Mouse (Mus musculus) heart, embryonic 16.5 days (tissue): ENCODE results near the gene 2200002D01Rik. TPM values are rescaled to one million over a fixed set of nuclear protein-coding genes. Genes with fewer than 3 reads are reported as not detected.
A peak's percentile ranks its signal among the peaks of the same experiment; 100 is the strongest.

Experiments used
- ATAC-seq: fragments of 200-750 bp; cut with Nextera tagmentation; replicated peaks from 2 replicates; pipeline ENCODE4 v1.8.0; 2017; ENCODE audit warnings: moderate number of reproducible peaks; ENCODE audit not compliant: insufficient read depth, low FRiP score; ENCODE audit errors: extremely low read depth
- H3K27ac ChIP-seq: fragments of 300-500 bp; sonication (generic); 2 replicates; pipeline ENCODE4 v1.5.1; 2014; ENCODE audit warnings: mild to moderate bottlenecking, low read length, control low read depth, moderate library complexity
- H3K27me3 ChIP-seq: fragments of 300-500 bp; sonication (generic); 2 replicates; pipeline ENCODE4 v1.6.1; 2014; ENCODE audit warnings: low read length, mixed read lengths; ENCODE audit not compliant: control insufficient read depth, insufficient read depth
- H3K36me3 ChIP-seq: fragments of 300-500 bp; sonication (generic); 2 replicates; pipeline ENCODE4 v1.6.1; 2014; ENCODE audit not compliant: control insufficient read depth, insufficient read depth
- H3K4me1 ChIP-seq: fragments of 300-500 bp; sonication (generic); 2 replicates; pipeline ENCODE4 v1.6.1; 2014; ENCODE audit warnings: low read length, mixed read lengths; ENCODE audit not compliant: control insufficient read depth, insufficient read depth
- H3K4me2 ChIP-seq: fragments of 300-500 bp; sonication (generic); 2 replicates; pipeline ENCODE4 v1.6.1; 2014; ENCODE audit warnings: low read depth, mild to moderate bottlenecking, control low read depth, low read length
- H3K4me3 ChIP-seq: fragments of 300-500 bp; sonication (generic); 2 replicates; pipeline ENCODE4 v1.5.1; 2014; ENCODE audit warnings: mild to moderate bottlenecking, control low read depth, low read length
- H3K9ac ChIP-seq: fragments of 300-500 bp; sonication (generic); 2 replicates; pipeline ENCODE4 v1.6.1; 2014; ENCODE audit warnings: low read length, control low read depth
- H3K9me3 ChIP-seq: fragments of 300-500 bp; sonication (generic); replicated peaks from 2 replicates; pipeline ENCODE4 v1.6.1; 2016; ENCODE audit warnings: low read length; ENCODE audit not compliant: control insufficient read depth
- WGBS: fragments of 180-500 bp; shearing (Covaris S2); extraction: QIAGEN DNeasy Blood & Tissue Kit; methylation state at CpG from one replicate; pipeline ENCODE4 v1.1.7; 2014; 5-methylcytosine and 5-hydroxymethylcytosine counted together
- polyA plus RNA-seq: library from polyadenylated mRNA; unstranded; fragments of >200 nt; fragmentation: Nextera tagmentation; extraction: Ambion mirVana; gene quantifications from 2 replicates; pipeline ENCODE4 v1.2.1, GENCODE M21; 2015

The 2200002D01Rik gene
- polyA plus RNA-seq, 1 experiment from 2014 or later: 10.3 TPM

DNA sequence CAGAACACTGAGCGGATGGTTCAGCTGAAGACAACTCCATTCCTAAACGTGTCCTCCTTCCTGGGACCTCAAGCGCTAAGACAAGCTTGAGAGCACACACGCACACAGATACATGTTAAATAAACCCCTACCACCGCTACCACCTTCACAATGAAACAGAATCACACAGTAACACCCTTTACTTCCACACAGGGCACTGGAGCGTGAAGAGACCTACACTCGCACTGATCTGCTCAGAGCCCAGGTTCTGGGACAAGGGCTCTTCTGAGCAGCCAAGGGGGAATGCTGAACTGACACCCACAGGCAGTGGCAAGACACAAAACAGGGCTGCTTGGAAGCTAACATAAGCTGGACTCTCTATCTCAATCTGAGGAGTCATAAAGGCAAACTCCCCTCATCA lies 17.4 kb upstream of the 2200002D01Rik start:
- H3K36me3 ChIP-seq: no peaks in the 10 kb centered on the region
- peaks cover 21% of the 10 kb centered on the region for H3K4me1 ChIP-seq
- no peak overlapping the region; the same call in 1 of the 2 replicates for H3K27ac ChIP-seq
- ATAC-seq: no peak
- H3K9ac ChIP-seq: no peak overlapping the region
- 72% methylated on average over 7 of the region's 7 CpGs for WGBS
- no peaks in the 10 kb centered on the region for H3K9me3 ChIP-seq
- no peaks in the 10 kb centered on the region for H3K27me3 ChIP-seq
- H3K4me3 ChIP-seq: no peak overlapping the region
- H3K4me2 ChIP-seq: no peak overlapping the region

DNA sequence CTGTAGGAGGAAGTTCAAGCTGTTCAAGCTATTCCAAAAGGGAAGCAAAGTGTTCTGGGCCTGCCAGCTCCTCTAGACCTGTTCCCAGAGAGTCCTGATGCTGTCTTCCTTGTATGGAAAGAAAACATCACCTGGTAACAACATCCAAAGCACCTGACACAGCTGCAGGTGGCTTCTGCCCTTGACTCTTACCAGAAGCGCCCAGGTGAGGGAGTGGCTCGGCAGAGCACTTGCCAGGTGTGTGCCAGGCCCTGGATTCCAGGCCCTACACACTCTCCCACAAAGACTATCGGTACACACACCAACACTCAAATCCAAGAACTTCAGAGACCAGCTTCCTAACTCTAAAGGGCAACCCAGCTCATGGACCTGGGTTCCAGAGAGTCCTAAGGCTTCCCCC lies 15.6 kb upstream of the 2200002D01Rik start:
- no peaks in the 10 kb centered on the region for H3K27me3 ChIP-seq
- ATAC-seq: no peak
- no peaks in the 10 kb centered on the region for H3K9me3 ChIP-seq
- H3K27ac ChIP-seq: no peak overlapping the region
- no peak overlapping the region for H3K4me3 ChIP-seq
- H3K4me2 ChIP-seq: no peak overlapping the region
- peaks cover 19% of the 10 kb centered on the region for H3K4me1 ChIP-seq
- H3K9ac ChIP-seq: no peak overlapping the region
- no peaks in the 10 kb centered on the region for H3K36me3 ChIP-seq
- 83% methylated on average over 3 of the region's 3 CpGs for WGBS

DNA sequence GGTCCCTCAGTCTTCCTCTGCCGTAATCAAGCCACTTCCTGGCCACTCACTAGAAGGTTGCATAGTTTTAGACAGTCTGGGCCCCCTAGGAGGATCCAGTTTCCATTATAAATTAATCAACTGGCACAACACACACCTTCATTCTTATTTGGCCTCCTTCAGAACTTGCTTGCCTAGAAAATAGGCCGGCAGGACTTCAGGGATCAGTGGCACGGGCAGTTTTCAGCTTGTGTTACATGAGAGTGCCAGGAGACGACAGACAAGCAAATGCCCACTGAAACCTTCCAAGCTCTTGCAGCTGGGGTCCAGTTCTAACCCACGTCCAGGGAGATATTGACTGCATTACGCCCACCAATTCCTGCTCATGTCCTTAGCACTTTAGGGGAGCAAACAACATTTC lies 13.9 kb upstream of the 2200002D01Rik start:
- Histone ChIP-seq H3K27ac (peak overlapping the region; percentile 14), H3K4me3 (no peak overlapping the region), H3K9me3 (no peaks in the 10 kb centered on the region), H3K27me3 (no peaks in the 10 kb centered on the region), H3K36me3 (no peaks in the 10 kb centered on the region), H3K9ac (no peak overlapping the region), H3K4me1 (peaks cover 21% of the 10 kb centered on the region), H3K4me2 (no peak overlapping the region)
- WGBS: 54% methylated on average over 6 of the region's 6 CpGs
- ATAC-seq: no peak

- Histone ChIP-seq H3K4me1 (peaks cover 16% of the 10 kb centered on the region), H3K27me3 (no peaks in the 10 kb centered on the region)
- no peak for ATAC-seq
Measured at GRCm38 (mm10) chr7:29259781-29260730, 11.8 kb upstream of the 2200002D01Rik start.

DNA sequence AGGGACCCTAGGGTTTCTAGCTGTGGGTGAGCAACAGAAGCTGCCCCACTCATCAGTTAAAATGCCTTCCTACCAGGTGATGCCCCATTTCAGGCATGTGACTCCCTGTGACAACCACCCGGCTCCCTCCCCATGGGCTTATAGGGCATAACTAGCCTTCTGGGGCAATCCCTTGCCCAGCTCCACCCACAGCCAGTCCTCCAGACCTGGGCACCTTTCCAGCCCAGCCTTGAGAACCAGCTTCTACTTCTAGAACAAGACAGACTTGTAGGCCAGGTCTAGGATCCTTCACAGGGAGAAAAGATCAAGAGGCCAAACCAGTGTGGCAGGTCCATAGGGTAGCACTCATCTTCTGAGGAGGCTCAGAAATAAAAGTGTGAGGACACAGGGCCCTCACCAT lies 9.1 kb upstream of the 2200002D01Rik start:
- WGBS: 71% methylated on average over 1 of the region's 1 CpGs
- no peak overlapping the region for H3K9ac ChIP-seq
- H3K36me3 ChIP-seq: no peaks in the 10 kb centered on the region
- no peaks in the 10 kb centered on the region for H3K27me3 ChIP-seq
- no peak overlapping the region for H3K4me3 ChIP-seq
- peak overlapping the region; percentile 44; the same call in 1 of the 2 replicates for H3K27ac ChIP-seq
- no peak for ATAC-seq
- H3K4me1 ChIP-seq: peaks cover 7% of the 10 kb centered on the region; the same call in 1 of the 2 replicates
- H3K9me3 ChIP-seq: no peaks in the 10 kb centered on the region
- H3K4me2 ChIP-seq: no peak overlapping the region

More at GRCm38 (mm10) chr7:29259781-29260730, 11.8 kb upstream of the 2200002D01Rik start:
- 79% methylated on average over 10 of the region's 10 CpGs for WGBS
- Histone ChIP-seq H3K4me2 (no peak overlapping the region), H3K27ac (no peak overlapping the region), H3K9me3 (no peaks in the 10 kb centered on the region), H3K36me3 (no peaks in the 10 kb centered on the region), H3K9ac (no peak overlapping the region), H3K4me3 (no peak overlapping the region)

GRCm38 (mm10) chr7:29255875-29256274 lies 7.6 kb upstream of the 2200002D01Rik start:
- H3K4me2 ChIP-seq: no peak overlapping the region
- H3K9ac ChIP-seq: no peak overlapping the region
- ATAC-seq: no peak
- no peaks in the 10 kb centered on the region for H3K9me3 ChIP-seq
- H3K27me3 ChIP-seq: no peaks in the 10 kb centered on the region
- peaks cover 3% of the 10 kb centered on the region; the same call in 1 of the 2 replicates for H3K4me1 ChIP-seq
- 79% methylated on average over 4 of the region's 4 CpGs for WGBS
- H3K4me3 ChIP-seq: no peak overlapping the region
- H3K36me3 ChIP-seq: no peaks in the 10 kb centered on the region
- H3K27ac ChIP-seq: no peak overlapping the region

DNA sequence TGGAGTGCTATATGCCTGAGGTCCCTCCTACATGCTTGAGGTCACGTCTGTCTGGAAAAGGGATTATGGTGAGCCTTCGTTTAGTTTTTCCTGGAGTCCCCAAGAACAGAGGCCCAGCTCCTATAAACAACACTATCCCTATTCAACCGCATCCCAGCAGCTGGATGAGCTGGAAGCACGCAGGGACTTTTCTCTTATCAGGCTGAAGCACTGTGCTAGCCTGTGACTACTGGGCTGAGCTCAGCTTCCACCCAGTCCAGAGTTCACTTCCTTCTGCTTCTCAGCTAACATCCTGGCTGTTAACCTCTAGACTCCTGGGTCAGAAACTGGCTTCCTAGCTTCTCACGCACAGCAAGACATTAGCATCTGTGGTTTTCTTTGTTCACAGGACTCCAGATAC lies 5.6 kb upstream of the 2200002D01Rik start:
- H3K27ac ChIP-seq: no peak overlapping the region
- no peak overlapping the region for H3K4me2 ChIP-seq
- H3K4me1 ChIP-seq: peaks cover 3% of the 10 kb centered on the region; the same call in 1 of the 2 replicates
- 47% methylated on average over 5 of the region's 5 CpGs for whole genome bisulfite sequencing
- H3K27me3 ChIP-seq: no peaks in the 10 kb centered on the region
- no peaks in the 10 kb centered on the region for H3K36me3 ChIP-seq
- H3K9ac ChIP-seq: no peak overlapping the region
- H3K4me3 ChIP-seq: no peak overlapping the region
- H3K9me3 ChIP-seq: no peaks in the 10 kb centered on the region
- no peak for ATAC-seq

GRCm38 (mm10) chr7:29251166-29251565 lies 2.9 kb upstream of the 2200002D01Rik start:
- no peak overlapping the region for H3K4me3 ChIP-seq
- peaks cover 1% of the 10 kb centered on the region; the same call in 1 of the 2 replicates for H3K36me3 ChIP-seq
- no peak overlapping the region for H3K27ac ChIP-seq
- no peak overlapping the region for H3K9ac ChIP-seq
- H3K9me3 ChIP-seq: no peaks in the 10 kb centered on the region
- ATAC-seq: no peak
- 68% methylated on average over 3 of the region's 3 CpGs for whole genome bisulfite sequencing
- H3K27me3 ChIP-seq: no peaks in the 10 kb centered on the region
- H3K4me2 ChIP-seq: no peak overlapping the region
- H3K4me1 ChIP-seq: peaks cover 9% of the 10 kb centered on the region

GRCm38 (mm10) chr7:29247706-29248105 lies 560 bp downstream of the 2200002D01Rik start:
- Histone ChIP-seq H3K4me3 (peak overlapping the region; percentile 49), H3K4me2 (peak overlapping the region; percentile 85), H3K36me3 (peaks cover 16% of the 10 kb centered on the region), H3K9ac (peak overlapping the region; percentile 70), H3K27me3 (no peaks in the 10 kb centered on the region), H3K4me1 (peaks cover 9% of the 10 kb centered on the region), H3K27ac (0 out of 2 replicates have a peak overlapping the region, but pooled peaks have one; percentile 17), H3K9me3 (no peaks in the 10 kb centered on the region)
- WGBS: 16% methylated on average over 19 of the region's 19 CpGs
- ATAC-seq: peak; percentile 4; the same call in 1 of the 2 replicates
